Mouse (Mus musculus) forebrain, postnatal 0 days (tissue): ENCODE measurements around the gene Rsph4a. TPM values are rescaled to one million over a fixed set of nuclear protein-coding genes. Genes with fewer than 3 reads are reported as not detected.
A peak's percentile ranks its signal among the peaks of the same experiment; 100 is the strongest.
"Not testable (repeated sequence)": the region's sequence is repeated elsewhere in the genome, so short reads cannot be mapped to it uniquely, and the experiment has no call there.

Experiments
- ATAC-seq: fragments of 200-750 bp; cut with Nextera tagmentation; 2 replicates; pipeline ENCODE4 v1.8.0; 2017; ENCODE audit warnings: mild to moderate bottlenecking, moderate library complexity
- DNase-seq: peaks from one replicate; pipeline ENCODE4 v3.0.0-alpha.2; 2015
- H3K27ac ChIP-seq: fragments of 300-500 bp; sonication (generic); 2 replicates; pipeline ENCODE4 v1.5.1; 2014; ENCODE audit warnings: low read depth, mild to moderate bottlenecking, antibody characterized with exemption, low read length, moderate library complexity, mixed read lengths
- H3K27me3 ChIP-seq: fragments of 300-500 bp; sonication (generic); 2 replicates; pipeline ENCODE4 v1.6.1; 2014; ENCODE audit warnings: mild to moderate bottlenecking, low read length, mixed read lengths; ENCODE audit not compliant: insufficient read depth
- H3K36me3 ChIP-seq: fragments of 300-500 bp; sonication (generic); 2 replicates; pipeline ENCODE4 v1.6.1; 2014; ENCODE audit warnings: mild to moderate bottlenecking, moderate library complexity; ENCODE audit not compliant: insufficient read depth
- H3K4me1 ChIP-seq: fragments of 300-500 bp; sonication (generic); 2 replicates; pipeline ENCODE4 v1.6.1; 2014; ENCODE audit warnings: antibody characterized with exemption; ENCODE audit not compliant: insufficient read depth
- H3K4me2 ChIP-seq: fragments of 300-500 bp; sonication (generic); 2 replicates; pipeline ENCODE4 v1.6.1; 2014; ENCODE audit warnings: low read depth, mild to moderate bottlenecking, moderate library complexity
- H3K4me3 ChIP-seq: fragments of 300-500 bp; sonication (generic); 2 replicates; pipeline ENCODE4 v1.5.1; 2014; ENCODE audit warnings: low read depth, low read length, mixed read lengths
- H3K9ac ChIP-seq: fragments of 300-500 bp; sonication (generic); 2 replicates; pipeline ENCODE4 v1.6.1; 2014; ENCODE audit warnings: mild to moderate bottlenecking
- H3K9me3 ChIP-seq: fragments of 300-500 bp; sonication (generic); 2 replicates; pipeline ENCODE4 v1.6.1; 2016; ENCODE audit warnings: low read length
- CTCF ChIP-seq: sonication (generic); IDR thresholded peaks from 2 replicates; pipeline ENCODE4 v1.5.1; 2016; ENCODE audit warnings: antibody characterized with exemption, control low read depth, low read depth
- WGBS: fragments of 180-500 bp; shearing (Covaris S2); extraction: QIAGEN DNeasy Blood & Tissue Kit; methylation state at CpG from one replicate; pipeline ENCODE4 v1.1.7; 2014; 5-methylcytosine and 5-hydroxymethylcytosine counted together
- polyA plus RNA-seq: library from polyadenylated mRNA; unstranded; fragments of >200 nt; fragmentation: Nextera tagmentation; extraction: Ambion mirVana; gene quantifications from 2 replicates; pipeline ENCODE4 v1.2.1, GENCODE M21; 2015
- total RNA-seq: library from RNA; depleted of rRNA; stranded (reverse); fragments of >200 nt; gene quantifications from 2 replicates; pipeline ENCODE4 v1.2.3, GENCODE M21; 2014; rRNA removed

Gene Rsph4a
- total RNA-seq (2.2 and 3.8 TPM in 2 replicates), polyA plus RNA-seq (1.1 and 2.0 TPM in 2 replicates)

GRCm38 (mm10) chr10:33904530-33905481 lies at the start of gene Rsph4a:
Gene Rsph4a (plus strand): TSS chr10:33905111.
- 5% methylated on average over 17 of the region's 17 CpGs for WGBS
- Histone ChIP-seq H3K27me3 (no peaks in the 10 kb centered on the region), H3K4me1 (no peaks in the 10 kb centered on the region), H3K9me3 (no peaks in the 10 kb centered on the region), H3K4me3 (peak within 1 kb of the TSS; percentile 44), H3K4me2 (peak within 1 kb of the TSS; percentile 62), H3K9ac (peak within 1 kb of the TSS; percentile 42), H3K36me3 (no peaks in the 10 kb centered on the region), H3K27ac (no peak within 1 kb of the TSS)
- DNase-seq (peak; percentile 87), ATAC-seq (peak; percentile 100)
- TF ChIP-seq CTCF = no peak

GRCm38 (mm10) chr10:33857421-33857820 lies 47.5 kb upstream of the Rsph4a start, which contains the start of gene Sult3a1:
Gene Sult3a1 (plus strand): TSS chr10:33857721.
- no peak within 1 kb of the TSS for H3K27ac ChIP-seq
- no peak within 1 kb of the TSS for H3K4me3 ChIP-seq
- H3K27me3 ChIP-seq = no peaks in the 10 kb centered on the region
- TF ChIP-seq CTCF = no peak
- no peaks in the 10 kb centered on the region for H3K9me3 ChIP-seq
- no peaks in the 10 kb centered on the region for H3K4me1 ChIP-seq
- H3K36me3 ChIP-seq = no peaks in the 10 kb centered on the region
- DNase-seq (no peak), ATAC-seq (no peak)
- H3K9ac ChIP-seq = no peak within 1 kb of the TSS
- no peak within 1 kb of the TSS for H3K4me2 ChIP-seq

GRCm38 (mm10) chr10:33865994-33866393 lies 38.9 kb upstream of the Rsph4a start:
- H3K36me3 ChIP-seq = no peaks in the 10 kb centered on the region
- H3K4me3 ChIP-seq = no peak overlapping the region
- DNase-seq = no peak
- no peak for TF ChIP-seq CTCF
- ATAC-seq = no peak
- no peaks in the 10 kb centered on the region for H3K27me3 ChIP-seq
- no peak overlapping the region for H3K4me2 ChIP-seq
- no peaks in the 10 kb centered on the region for H3K9me3 ChIP-seq
- H3K9ac ChIP-seq = no peak overlapping the region
- WGBS = 86% methylated on average over 2 of the region's 2 CpGs
- no peak overlapping the region for H3K27ac ChIP-seq
- H3K4me1 ChIP-seq = no peaks in the 10 kb centered on the region

DNA sequence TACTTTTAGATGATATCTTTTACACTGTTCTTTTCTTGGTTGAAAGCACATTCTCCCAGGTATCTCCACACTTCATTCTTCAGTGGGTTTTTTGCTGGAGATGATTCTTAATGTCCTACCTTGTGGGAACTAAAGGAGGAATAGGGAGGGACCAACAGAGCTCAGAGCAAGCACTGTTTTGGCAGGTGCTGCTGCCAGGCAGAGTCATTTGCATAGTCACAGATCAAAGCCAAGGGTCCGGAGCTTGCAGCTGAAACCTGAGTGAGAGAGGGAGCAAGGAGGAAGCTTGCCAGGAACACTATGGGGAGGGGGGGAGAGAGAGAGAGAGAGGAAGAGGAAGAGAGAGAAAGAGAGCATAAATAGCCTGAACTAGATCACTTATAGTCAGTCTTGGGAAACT lies 34.5 kb upstream of the Rsph4a start:
- no peaks in the 10 kb centered on the region for H3K36me3 ChIP-seq
- no peak overlapping the region for H3K4me2 ChIP-seq
- H3K9ac ChIP-seq = no peak overlapping the region
- H3K4me1 ChIP-seq = no peaks in the 10 kb centered on the region
- 14% methylated on average over 1 of the region's 1 CpGs for WGBS
- no peaks in the 10 kb centered on the region for H3K27me3 ChIP-seq
- H3K27ac ChIP-seq = no peak overlapping the region
- H3K9me3 ChIP-seq = no peaks in the 10 kb centered on the region
- no peak overlapping the region for H3K4me3 ChIP-seq
- no peak for TF ChIP-seq CTCF
- ATAC-seq = no peak
- no peak for DNase-seq

DNA sequence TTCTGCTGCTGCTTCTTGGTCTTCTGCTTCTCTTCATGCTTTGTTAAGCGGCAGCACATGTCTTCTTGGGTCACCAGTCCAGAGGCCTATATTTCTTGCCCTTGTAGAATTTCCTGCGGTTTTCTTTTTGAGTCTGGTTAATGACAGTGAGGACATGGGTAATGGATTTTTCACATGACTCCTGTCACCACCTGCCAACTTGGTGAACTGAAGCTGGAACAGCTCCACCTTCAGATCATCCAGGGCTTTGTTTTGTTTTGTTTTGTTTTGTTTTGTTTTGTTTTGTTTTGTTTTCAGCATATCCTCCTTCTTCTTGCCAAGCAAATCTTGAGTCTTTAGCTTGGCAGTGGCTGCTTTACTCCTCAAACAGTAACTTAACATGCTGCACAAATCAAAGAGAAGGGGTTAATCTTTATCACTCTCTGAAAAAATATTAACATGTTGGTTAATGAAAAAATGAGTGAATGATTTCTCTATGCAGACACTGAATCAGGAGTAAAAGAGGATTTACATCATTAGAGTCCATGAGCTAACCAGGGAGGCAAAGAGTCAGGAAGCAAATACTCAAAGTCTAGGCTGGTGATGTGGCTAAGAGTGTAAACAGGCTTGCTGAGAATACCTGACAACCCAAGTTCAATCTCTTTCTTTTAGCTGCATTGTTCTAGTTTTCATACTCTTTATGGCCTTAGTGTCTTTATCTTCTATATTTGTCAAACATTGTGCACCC lies 32.1 kb upstream of the Rsph4a start:
- ATAC-seq (no peak), DNase-seq (no peak)
- H3K4me3 ChIP-seq = no peak overlapping the region
- H3K4me2 ChIP-seq = no peak overlapping the region
- TF ChIP-seq CTCF = no peak
- no peaks in the 10 kb centered on the region for H3K4me1 ChIP-seq
- H3K27ac ChIP-seq = no peak overlapping the region
- no peak overlapping the region for H3K9ac ChIP-seq
- WGBS = 86% methylated on average over 2 of the region's 2 CpGs
- no peaks in the 10 kb centered on the region for H3K9me3 ChIP-seq
- H3K36me3 ChIP-seq = no peaks in the 10 kb centered on the region
- no peaks in the 10 kb centered on the region for H3K27me3 ChIP-seq

DNA sequence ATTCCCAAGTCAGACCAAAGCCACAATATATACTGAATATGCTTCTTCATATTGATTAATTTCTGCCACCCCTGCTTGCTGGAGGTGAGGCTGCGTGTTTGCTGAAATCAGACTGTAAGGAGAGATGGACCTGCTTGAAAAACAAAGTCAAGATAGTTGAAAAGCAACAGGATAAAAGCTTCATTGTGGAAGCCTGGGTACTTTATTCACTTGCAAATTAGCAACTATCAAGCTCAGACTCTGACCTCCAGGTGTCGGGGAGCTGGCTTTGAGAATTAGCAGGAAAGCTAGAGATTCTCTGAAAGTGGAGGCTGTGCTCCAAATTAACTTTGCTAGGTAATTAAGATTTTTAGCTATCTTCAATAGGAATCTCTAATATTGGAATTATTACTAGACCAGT lies 22.5 kb upstream of the Rsph4a start:
- not testable (repeated sequence) for H3K36me3 ChIP-seq, ATAC-seq, DNase-seq, H3K4me1 ChIP-seq, H3K4me2 ChIP-seq, H3K9me3 ChIP-seq, H3K4me3 ChIP-seq, H3K27me3 ChIP-seq, H3K9ac ChIP-seq, H3K27ac ChIP-seq
- 77% methylated on average over 2 of the region's 2 CpGs for WGBS

DNA sequence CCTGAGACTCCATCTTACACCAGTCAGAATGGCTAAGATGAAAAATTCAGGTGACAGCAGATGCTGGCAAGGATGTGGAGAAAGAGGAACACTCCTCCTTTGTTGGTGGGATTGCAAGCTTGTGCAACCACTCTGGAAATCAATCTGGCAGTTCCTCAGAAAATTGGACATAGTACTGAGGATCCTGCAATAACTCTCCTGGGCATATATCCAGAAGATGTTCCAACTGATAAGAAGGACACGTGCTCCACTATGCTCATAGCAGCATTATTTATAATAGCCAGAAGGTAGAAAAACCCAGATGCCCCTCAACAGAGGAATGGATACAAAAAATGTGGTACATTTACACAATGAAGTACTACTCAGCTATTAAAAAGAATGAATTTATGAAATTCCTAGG lies 3.4 kb upstream of the Rsph4a start:
- not testable (repeated sequence) for H3K9ac ChIP-seq, H3K36me3 ChIP-seq, H3K9me3 ChIP-seq, H3K27me3 ChIP-seq, DNase-seq, H3K4me3 ChIP-seq, H3K27ac ChIP-seq, H3K4me1 ChIP-seq, ATAC-seq, H3K4me2 ChIP-seq
- WGBS = 91% methylated on average over 1 of the region's 1 CpGs
